9 mouse cellular contexts compared by ENCODE assay signal in genomic region chr2:125604646-125605045, GRCm38 (mm10). TPM values are rescaled to one million over a fixed set of nuclear protein-coding genes. Genes with fewer than 3 reads are reported as not detected.
DNase-seq lines count a peak whose midpoint lies in the region; ATAC-seq and TF ChIP-seq lines count a peak whose summit lies in the region.
"Had no signal": no experiment of that assay in that cellular context is flagged by ENCODE, and none has a peak within 500 bp of the region (broad histone marks: within the 10 kb centered on the region; RNA-seq: fewer than 3 reads in every experiment).

No protein-coding gene starts in this region.

- no peak overlapping the region for H3K4me2 ChIP-seq in hindbrain, embryonic 14.5 days (replicated peaks)
- H3K4me2 ChIP-seq in hindbrain, embryonic 13.5 days, result no peak overlapping the region
- no peak overlapping the region for H3K4me2 ChIP-seq in liver, embryonic 14.5 days (ENCODE audit: low read depth)
- H3K4me2 ChIP-seq in forebrain, embryonic 16.5 days (ENCODE audit: low read length), result no peak overlapping the region
- H3K4me2 ChIP-seq: limb, embryonic 13.5 days had no signal

- 78% methylated on average over 7 of the region's 7 CpGs for WGBS in hindbrain, embryonic 14.5 days
- WGBS in hindbrain, embryonic 13.5 days, result 81% methylated on average over 7 of the region's 7 CpGs
- WGBS in liver, embryonic 14.5 days (ENCODE audit: insufficient replicate concordance), result 74% methylated on average over 7 of the region's 7 CpGs
- WGBS in forebrain, embryonic 16.5 days, result 84% methylated on average over 7 of the region's 7 CpGs

- H3K4me3 ChIP-seq in hindbrain, embryonic 14.5 days (replicated peaks; ENCODE audit: low read length), result no peak overlapping the region
- no peak overlapping the region for H3K4me3 ChIP-seq in hindbrain, embryonic 13.5 days
- no peak overlapping the region for H3K4me3 ChIP-seq in E14TG2a.4 (replicated peaks; ENCODE audit: low read length)
- no peak overlapping the region for H3K4me3 ChIP-seq in liver, embryonic 14.5 days (ENCODE audit: insufficient read depth in 1 of 2, low read depth in 2 of 2, low read length in 2 of 2)
- no peak overlapping the region for H3K4me3 ChIP-seq in forebrain, embryonic 16.5 days (replicated peaks; ENCODE audit: low read length)
- H3K4me3 ChIP-seq: limb, embryonic 13.5 days had no signal

- TF ChIP-seq CTCF in E14TG2a.4 (conservative IDR thresholded peaks at IDR 0.05; ENCODE audit: low read length), result peak; percentile 39
- TF ChIP-seq CTCF in liver, embryonic 14.5 days (IDR thresholded peaks at IDR 0.05; ENCODE audit: low read depth), result peak; percentile 64

- no peaks in the 10 kb centered on the region for H3K9me3 ChIP-seq in hindbrain, embryonic 14.5 days (ENCODE audit: control insufficient read depth, low read length)
- H3K9me3 ChIP-seq in hindbrain, embryonic 13.5 days, result no peaks in the 10 kb centered on the region
- no peaks in the 10 kb centered on the region for H3K9me3 ChIP-seq in E14TG2a.4 (ENCODE audit: low read length)
- H3K9me3 ChIP-seq in liver, embryonic 14.5 days (ENCODE audit: control insufficient read depth, low read length), result no peaks in the 10 kb centered on the region
- no peaks in the 10 kb centered on the region for H3K9me3 ChIP-seq in forebrain, embryonic 16.5 days (ENCODE audit: control insufficient read depth, low read length)
- H3K9me3 ChIP-seq: limb, embryonic 13.5 days had no signal

- ATAC-seq in hindbrain, embryonic 14.5 days (ENCODE audit: low FRiP score), result no peak
- ATAC-seq in hindbrain, embryonic 13.5 days (ENCODE audit: low FRiP score), result no peak
- ATAC-seq in liver, embryonic 14.5 days (ENCODE audit: insufficient read depth), result no peak
- no peak for ATAC-seq in forebrain, embryonic 16.5 days

- peaks cover 25% of the 10 kb centered on the region for H3K36me3 ChIP-seq in hindbrain, embryonic 14.5 days (replicated peaks; ENCODE audit: control insufficient read depth, insufficient read depth)
- H3K36me3 ChIP-seq in hindbrain, embryonic 13.5 days, result peaks cover 37% of the 10 kb centered on the region
- peaks cover 97% of the 10 kb centered on the region for H3K36me3 ChIP-seq in E14TG2a.4 (ENCODE audit: insufficient read depth, low read length)
- H3K36me3 ChIP-seq in liver, embryonic 14.5 days (replicated peaks; ENCODE audit: control insufficient read depth, insufficient read depth, low read depth), result peaks cover 50% of the 10 kb centered on the region
- H3K36me3 ChIP-seq in forebrain, embryonic 16.5 days (ENCODE audit: control insufficient read depth, insufficient read depth), result no peaks in the 10 kb centered on the region; the same call in 1 of the 2 replicates

- no peaks in the 10 kb centered on the region for H3K27me3 ChIP-seq in hindbrain, embryonic 14.5 days (ENCODE audit: control insufficient read depth, insufficient read depth, low read length)
- no peaks in the 10 kb centered on the region for H3K27me3 ChIP-seq in hindbrain, embryonic 13.5 days
- no peaks in the 10 kb centered on the region for H3K27me3 ChIP-seq in E14TG2a.4 (ENCODE audit: insufficient read depth, low read length)
- no peaks in the 10 kb centered on the region for H3K27me3 ChIP-seq in liver, embryonic 14.5 days (ENCODE audit: control insufficient read depth, insufficient read depth, low read length)
- H3K27me3 ChIP-seq in forebrain, embryonic 16.5 days (replicated peaks; ENCODE audit: control insufficient read depth, insufficient read depth, low read length), result no peaks in the 10 kb centered on the region
- H3K27me3 ChIP-seq: limb, embryonic 13.5 days had no signal

- no peak overlapping the region for H3K9ac ChIP-seq in hindbrain, embryonic 14.5 days
- H3K9ac ChIP-seq in hindbrain, embryonic 13.5 days, result no peak overlapping the region
- H3K9ac ChIP-seq in liver, embryonic 14.5 days (replicated peaks), result no peak overlapping the region
- H3K9ac ChIP-seq in forebrain, embryonic 16.5 days (replicated peaks; ENCODE audit: low read depth, low read length), result no peak overlapping the region
- H3K9ac ChIP-seq: limb, embryonic 13.5 days had no signal

- H3K27ac ChIP-seq in hindbrain, embryonic 14.5 days, result no peak overlapping the region
- H3K27ac ChIP-seq in hindbrain, embryonic 13.5 days, result no peak overlapping the region
- no peak overlapping the region for H3K27ac ChIP-seq in liver, embryonic 14.5 days
- no peak overlapping the region for H3K27ac ChIP-seq in forebrain, embryonic 16.5 days (ENCODE audit: low read length)
- H3K27ac ChIP-seq: limb, embryonic 13.5 days had no signal

- DNase-seq in hindbrain, embryonic 14.5 days (ENCODE audit: low spot score), result peak; percentile 66
- peak; percentile 53 to 67 for DNase-seq in adrenal gland, postnatal 36 days
- peak; percentile 60 for DNase-seq in heart, adult 8-10 months (ENCODE audit: low spot score)
- DNase-seq in liver, embryonic 14.5 days (ENCODE audit: low read depth in 3 of 3, low spot score in 3 of 3), result no peak
- DNase-seq in retina, postnatal 1 day, result peak; percentile 46

- no peaks in the 10 kb centered on the region for H3K4me1 ChIP-seq in hindbrain, embryonic 14.5 days (replicated peaks; ENCODE audit: control insufficient read depth, insufficient read depth, low read length)
- H3K4me1 ChIP-seq in hindbrain, embryonic 13.5 days (replicated peaks), result no peaks in the 10 kb centered on the region
- H3K4me1 ChIP-seq in E14TG2a.4 (replicated peaks; ENCODE audit: low read depth, low read length), result no peaks in the 10 kb centered on the region
- no peaks in the 10 kb centered on the region for H3K4me1 ChIP-seq in liver, embryonic 14.5 days (replicated peaks; ENCODE audit: control insufficient read depth in 2 of 2, insufficient read depth in 2 of 2, low read length in 1 of 2)
- H3K4me1 ChIP-seq in forebrain, embryonic 16.5 days (replicated peaks; ENCODE audit: control insufficient read depth, insufficient read depth, low read length), result no peaks in the 10 kb centered on the region

- TF ChIP-seq EP300 in liver, embryonic 14.5 days (IDR thresholded peaks at IDR 0.05; ENCODE audit: low read depth), result no peak

RNA-seq across cellular contexts. Expression of gene Cep152, which starts 20.3 kb away (rescaled TPM):
- polyA plus RNA-seq in hindbrain, embryonic 14.5 days (2014; fragmentation: Nextera tagmentation; extraction: Ambion mirVana), result 2.8 and 3.2 TPM in 2 replicates
- polyA plus RNA-seq in hindbrain, embryonic 13.5 days (2015; fragmentation: Nextera tagmentation; extraction: Ambion mirVana), result 3.4 and 3.8 TPM in 2 replicates
- total RNA-seq in adrenal gland, postnatal 36 days (2021), result 1 to 10 TPM; 2.6 to 2.7 TPM
- 1 to 10 TPM; 1.3 to 1.6 (median 1.5) TPM for total RNA-seq in heart, adult 8-10 months (2022)
- polyA plus RNA-seq in liver, embryonic 14.5 days (2012; rRNA removed), result 2.7 and 4.2 TPM in 2 replicates
- polyA plus RNA-seq in liver, embryonic 14.5 days (2014; fragmentation: Nextera tagmentation; extraction: Ambion mirVana), result 4.1 and 4.3 TPM in 2 replicates
- polyA plus RNA-seq in forebrain, embryonic 16.5 days (2015; fragmentation: Nextera tagmentation; extraction: Ambion mirVana), result 4.8 and 5.1 TPM in 2 replicates

Comparison
In these comparisons a context has a peak if more than half of its experiments do, and no peak if none do; other contexts are left out.
1. DNase-seq: peak in hindbrain, embryonic 14.5 days (single experiment), adrenal gland, postnatal 36 days (2 of 2), heart, adult 8-10 months (single experiment) and retina, postnatal 1 day (single experiment); none in liver, embryonic 14.5 days (0 of 3).